Mouse (Mus musculus): ENCODE data around the gene Ppp1cb. TPM values are rescaled to one million over a fixed set of nuclear protein-coding genes. Genes with fewer than 3 reads are reported as not detected.

Ppp1cb gene
- 33.8 and 48.8 TPM in 2 replicates for polyA plus RNA-seq (2012; rRNA removed; ENCODE audit: low replicate concordance)

DNA sequence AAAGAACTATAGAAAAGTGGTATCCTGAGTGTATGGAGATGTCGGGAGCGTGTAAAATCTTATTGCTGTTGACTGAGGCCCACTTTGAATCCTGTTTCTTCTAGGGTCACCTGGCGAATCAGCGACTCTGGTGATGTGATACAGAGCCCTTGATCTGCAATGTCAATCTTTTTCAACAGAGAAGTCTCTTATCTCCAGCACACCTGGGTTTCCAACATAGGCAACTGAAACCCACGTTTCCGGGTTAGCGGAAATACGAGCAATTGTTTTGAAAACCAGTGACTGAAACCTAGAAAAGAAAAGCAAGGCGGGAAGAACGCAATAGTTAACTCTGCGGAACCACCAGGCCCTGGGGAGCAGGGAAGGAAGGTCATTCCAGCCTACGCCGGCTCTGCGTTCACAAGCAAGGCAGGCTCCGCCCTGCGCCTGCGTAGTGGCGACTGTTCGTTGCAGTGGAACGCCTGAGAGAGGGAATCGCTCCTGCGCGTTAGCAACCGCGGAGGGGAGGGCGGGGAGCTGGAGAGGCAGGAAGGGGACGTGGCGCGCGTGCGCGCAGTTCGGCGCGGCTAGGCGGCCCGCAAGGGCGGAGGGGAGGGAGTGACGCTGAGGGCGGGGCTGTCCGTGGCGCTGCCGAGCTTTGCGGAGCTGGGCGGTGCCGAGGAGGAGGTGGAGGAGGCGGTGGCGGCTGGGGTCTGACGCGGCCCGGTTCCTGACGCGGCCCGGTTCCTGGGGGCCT lies at the start of gene Ppp1cb:
TSS of gene Ppp1cb (plus strand) at position 436 of the 736 bp plus-strand sequence.

Other genes with a start within 250 kb of the Ppp1cb start
- 0.66 and 7.5 TPM in 2 replicates for gene Plb1, start 226.1 kb upstream of the Ppp1cb start, polyA plus RNA-seq (2012; rRNA removed; ENCODE audit: low replicate concordance)
- gene Yes1, start 152.3 kb downstream of the Ppp1cb start, polyA plus RNA-seq (2012; rRNA removed; ENCODE audit: low replicate concordance): 2.5 and 3.5 TPM in 2 replicates